Mouse (Mus musculus): ENCODE data around the gene Mmp14.

Mmp14 gene

DNA sequence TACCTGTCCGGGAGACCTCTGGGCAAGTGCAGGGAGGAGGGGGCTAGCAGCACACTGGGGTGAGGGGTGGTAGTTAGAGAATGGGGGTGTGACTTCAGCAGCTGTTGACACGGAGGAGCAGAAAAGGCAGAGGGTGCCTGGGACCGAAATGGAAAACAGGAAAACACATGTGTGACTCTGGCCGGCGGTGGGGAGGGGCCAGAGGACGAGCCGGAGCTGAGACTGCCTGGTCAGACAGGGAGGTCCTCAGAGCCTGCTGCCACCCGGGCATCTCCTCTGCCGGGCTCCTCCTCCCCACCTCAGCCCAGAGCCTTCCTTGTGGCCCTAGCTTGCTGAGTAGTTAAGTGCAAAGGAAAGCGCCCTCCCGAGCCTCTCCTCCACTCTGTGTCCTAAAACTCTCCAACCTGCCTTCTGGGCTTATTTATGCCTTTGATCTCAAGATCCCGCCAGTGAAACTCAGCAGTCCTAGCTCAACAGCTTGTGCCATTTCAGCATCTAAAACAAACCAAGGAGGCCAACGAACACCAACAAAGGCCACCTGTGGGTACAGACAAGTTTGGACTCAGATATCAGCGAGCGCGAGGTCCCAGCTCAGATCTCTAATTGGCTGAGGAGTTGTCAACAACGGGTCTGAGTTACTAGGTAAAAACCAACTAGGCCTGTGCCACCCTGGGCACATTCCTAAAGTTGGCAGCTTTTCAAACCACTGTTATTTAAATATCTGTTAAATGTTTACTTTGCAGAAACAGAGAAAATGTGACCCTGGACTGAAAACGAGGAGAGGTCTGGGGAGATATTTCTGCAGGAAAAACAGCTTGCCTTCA lies 17.3 kb upstream of the Mmp14 start:
- WGBS = 42% methylated on average over 18 of the region's 18 CpGs

DNA sequence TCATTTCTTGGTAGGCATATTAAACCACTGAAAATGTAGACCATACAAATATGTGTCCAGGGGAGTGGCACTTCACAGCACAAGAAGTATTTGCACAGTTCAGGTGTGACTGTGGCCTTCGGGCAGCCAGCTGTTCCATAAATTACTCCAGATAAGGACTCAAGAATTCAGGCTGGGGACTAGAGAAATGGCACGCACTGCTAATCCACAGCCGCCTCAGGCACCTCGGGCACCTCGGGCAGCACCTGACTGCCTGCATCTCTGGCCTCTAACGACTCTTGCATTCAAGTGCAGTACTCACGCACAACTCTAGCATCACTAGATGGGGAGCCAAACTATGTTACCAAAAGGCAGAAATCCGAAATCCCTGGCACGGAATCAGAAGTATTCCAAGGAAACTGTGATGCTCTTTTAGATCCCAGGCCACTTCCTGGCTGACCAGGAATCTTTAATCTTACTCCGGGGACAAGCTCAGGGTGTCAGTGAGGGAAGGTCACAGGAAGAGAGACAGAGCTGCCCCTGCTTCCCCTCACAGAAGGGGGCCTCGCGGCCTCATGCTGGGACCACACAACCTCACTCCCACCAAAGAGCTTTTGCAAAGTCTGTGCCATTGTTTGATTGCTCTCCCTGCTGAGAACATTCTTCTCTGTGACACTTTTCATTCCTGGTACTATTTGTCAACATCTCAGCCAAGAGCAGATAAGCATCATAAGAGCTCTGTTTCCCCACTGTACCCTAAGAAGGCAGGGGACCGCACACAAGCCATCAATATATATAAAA lies 16.0 kb upstream of the Mmp14 start:
- WGBS = 53% methylated on average over 13 of the region's 13 CpGs

DNA sequence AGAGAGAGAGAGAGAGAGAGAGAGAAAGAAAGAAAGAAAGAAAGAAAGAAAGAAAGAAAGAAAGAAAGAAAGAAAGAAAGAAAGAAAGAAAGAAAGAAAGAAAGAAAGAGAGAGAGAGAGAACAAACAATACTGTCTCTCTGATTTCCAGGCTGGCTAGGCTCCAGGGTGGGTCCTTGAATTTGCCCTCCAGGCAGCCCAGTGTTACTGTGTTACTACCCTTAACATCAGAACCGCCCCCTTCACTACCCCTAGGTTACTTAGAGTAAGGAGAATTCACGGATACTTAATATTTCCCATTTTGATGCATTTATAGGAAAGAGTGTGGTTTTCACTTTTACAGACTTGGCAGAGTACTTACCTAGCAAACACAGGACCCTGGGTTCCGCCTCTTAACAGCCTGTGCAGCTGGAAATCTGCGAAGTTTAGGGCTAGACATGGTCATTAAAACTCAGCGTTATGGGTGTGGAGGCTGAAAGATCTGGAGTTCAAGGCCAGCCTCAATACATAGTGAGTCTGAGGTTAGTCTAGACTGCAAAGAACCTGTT lies 15.1 kb upstream of the Mmp14 start:
- 80% methylated on average over 5 of the region's 5 CpGs for WGBS

DNA sequence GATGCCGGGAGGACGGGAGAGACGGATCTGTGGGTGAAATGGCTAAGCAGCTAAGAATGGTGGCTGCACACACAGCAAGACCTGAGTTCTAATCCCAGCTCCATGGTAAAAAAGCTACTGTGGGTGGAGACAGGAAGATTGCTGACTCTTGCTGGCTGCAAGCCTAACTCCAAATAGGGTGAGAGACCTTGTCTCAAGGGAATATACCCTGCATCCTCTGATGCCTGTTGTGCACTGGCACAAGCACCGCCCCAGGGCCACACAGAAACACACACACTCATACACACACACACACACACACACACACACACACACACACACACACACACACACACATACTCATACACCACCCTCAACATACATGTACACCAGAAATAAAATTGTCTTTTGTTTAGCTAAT lies 14.6 kb upstream of the Mmp14 start:
- 86% methylated on average over 4 of the region's 4 CpGs for whole genome bisulfite sequencing

DNA sequence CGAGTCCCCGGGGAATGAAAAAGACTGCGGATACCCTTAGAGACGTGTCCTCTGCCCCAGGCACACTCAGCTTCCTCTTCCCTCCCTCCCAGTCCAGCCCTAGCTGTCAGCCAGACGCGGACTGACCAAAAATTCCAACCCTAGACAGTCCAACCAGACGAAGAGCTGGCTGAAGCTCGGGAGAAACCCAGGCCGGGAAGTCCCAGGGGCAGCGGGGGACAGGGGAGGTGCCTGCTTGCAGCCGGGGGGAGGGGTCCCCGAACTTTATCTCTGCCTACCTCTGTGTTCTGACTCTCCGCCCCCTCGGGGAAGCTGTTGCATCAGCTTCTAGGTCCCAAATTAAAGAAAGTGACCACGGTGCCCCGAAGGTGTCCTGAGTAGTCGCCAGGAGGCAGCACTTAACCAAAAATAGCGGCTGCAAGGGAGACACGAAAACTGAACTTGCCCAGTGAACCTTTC lies 13.8 kb upstream of the Mmp14 start, which contains the start of gene Slc7a7:
Gene Slc7a7, minus strand, starts transcription at position 158 of the 459 bp plus-strand sequence.
- 21% methylated on average over 19 of the region's 19 CpGs for WGBS

DNA sequence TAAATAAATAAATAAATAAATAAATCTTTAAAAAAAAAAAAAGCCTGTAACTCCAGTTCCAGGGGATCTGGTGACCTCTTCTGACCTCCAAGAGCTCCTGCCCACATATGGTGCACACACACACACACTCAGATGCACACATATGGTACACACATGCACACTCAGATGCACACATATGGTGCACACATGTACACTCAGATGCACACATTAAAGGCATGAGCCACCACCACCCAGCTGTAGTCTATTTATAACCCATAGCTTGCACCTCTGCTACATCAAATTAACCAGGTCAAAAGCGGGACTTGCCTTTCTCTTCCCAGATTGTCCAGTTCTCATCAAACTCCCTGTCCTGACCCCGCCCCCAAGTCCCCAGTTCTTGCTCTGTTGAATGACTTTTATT lies 10.4 kb upstream of the Mmp14 start:
- WGBS = 82% methylated on average over 2 of the region's 2 CpGs

DNA sequence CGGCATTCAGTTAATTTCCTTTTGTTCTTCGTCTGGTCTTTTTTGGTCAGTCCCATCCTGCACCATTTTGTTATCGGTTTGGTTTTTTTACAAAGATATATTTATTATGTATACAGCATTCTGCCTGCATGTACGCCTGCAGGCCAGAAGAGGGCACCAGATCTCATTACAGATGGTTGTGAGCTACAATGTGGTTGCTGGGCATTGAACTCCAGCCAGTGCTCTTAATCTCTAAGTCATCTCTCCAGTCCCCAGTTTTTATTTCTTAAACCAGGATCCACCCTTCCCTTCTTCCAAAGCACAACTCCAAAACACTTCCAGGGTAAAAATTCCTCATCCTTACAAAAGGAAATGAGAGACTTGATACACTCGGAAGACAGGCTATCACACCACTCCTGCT lies 8.0 kb upstream of the Mmp14 start:
- WGBS = 57% methylated on average over 5 of the region's 5 CpGs

DNA sequence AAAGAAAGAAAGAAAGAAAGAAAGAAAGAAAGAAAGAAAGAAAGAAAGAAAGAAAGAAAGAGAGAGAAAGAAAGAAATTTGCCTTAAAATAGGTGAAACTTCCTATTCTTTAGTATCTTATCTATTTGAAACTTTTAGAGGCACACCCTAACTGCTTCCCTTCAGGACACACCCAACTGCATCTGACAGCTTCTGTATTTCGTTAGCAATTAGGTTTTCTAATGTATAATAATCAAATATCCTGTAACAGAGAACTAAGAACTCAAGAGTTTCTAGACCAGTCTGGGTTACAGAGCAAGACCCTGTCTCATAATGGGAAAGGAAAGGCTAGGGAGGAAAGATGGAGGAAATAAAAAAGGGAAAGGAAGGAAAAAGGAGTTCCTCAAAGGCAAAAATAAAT lies 6.8 kb upstream of the Mmp14 start:
- WGBS = 82% methylated on average over 1 of the region's 1 CpGs

DNA sequence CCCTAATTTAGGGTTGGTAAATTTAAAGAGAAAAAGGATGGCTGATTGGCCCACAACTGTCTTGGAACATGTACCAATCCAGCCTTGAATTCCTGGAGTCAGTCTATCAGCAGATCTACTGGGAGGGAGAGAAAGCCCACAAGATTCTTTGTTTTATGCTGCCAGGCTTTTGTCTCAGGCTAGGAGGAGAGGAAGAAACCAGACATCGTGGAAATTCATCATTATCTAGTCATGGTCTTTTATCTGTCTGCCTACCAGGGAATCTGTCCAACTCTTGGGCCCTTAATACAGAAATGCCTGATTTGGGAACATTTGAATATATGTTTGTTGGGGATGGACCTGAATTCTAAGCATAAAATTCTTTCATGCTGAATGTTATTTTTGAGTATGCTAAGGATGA lies 5.9 kb upstream of the Mmp14 start:
- 86% methylated on average over 1 of the region's 1 CpGs for WGBS

DNA sequence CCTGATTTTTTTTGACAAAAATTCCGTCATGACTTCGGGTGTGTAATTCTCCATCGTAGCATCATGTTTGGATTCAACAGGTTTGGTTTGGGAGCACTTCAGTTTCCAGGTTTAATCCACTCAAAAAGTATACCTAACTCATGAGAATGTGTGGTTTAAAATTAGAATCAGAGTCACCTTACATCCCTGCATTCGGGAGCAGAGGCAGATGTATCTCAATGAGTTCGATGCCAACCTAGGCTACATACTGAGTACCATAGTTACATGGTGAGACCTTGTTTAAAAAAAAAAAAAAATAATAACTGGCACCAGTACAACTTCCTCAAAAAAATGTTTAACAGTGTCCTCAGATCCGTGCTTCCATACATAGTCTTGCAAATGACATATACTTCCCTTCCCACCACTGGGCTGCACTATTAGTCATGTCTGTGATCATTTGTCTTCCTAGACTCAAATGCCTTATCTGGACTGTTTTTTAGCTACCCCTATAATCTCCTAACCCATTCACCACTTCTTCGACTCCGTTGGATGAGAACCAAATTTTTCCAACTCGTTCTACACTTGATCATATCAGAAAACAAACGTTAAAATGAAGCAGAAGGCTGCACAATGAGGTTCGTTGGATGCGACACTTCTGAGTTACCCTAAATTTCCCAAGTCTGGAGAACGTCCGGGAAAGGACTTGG lies 5.3 kb upstream of the Mmp14 start:
- 29% methylated on average over 14 of the region's 14 CpGs for WGBS

DNA sequence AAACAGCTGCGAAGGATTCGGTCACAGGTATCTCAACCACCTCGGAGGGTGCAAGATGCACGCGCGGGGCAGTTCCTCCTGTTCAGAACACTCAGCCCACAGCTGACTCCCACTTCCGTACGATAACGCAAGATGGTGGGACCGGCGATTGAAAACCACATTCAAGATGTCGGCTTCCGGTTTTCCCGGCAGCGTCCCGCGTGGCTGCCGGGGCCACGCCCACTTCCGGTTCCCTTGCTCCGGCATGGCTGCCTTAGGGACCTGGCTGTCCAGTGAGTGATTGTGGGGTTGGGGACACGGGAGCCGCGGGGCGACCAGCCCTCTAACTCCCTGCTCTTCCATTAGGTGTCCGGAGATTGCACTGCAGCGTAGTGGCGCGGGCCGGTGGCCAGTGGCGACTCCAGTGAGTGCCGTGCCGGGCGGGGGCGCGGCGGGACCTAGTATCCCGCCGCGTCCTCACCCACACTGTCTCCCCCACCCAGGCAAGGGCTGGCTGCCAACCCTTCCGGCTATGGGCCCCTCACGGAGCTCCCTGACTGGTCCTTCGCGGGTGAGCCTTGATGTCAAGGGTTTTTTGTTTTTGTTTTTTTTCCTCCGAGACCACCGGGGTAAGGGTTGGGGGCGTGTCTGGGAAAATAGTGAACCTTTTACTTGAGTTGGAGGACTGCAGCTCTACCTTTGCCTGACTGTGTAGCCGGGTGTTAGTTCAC lies 4.6 kb upstream of the Mmp14 start, which contains the start of gene Mrpl52:
Gene Mrpl52, plus strand, starts transcription at position 221 of the 710 bp plus-strand sequence.
- under 1% methylated on average over 48 of the region's 48 CpGs for WGBS

DNA sequence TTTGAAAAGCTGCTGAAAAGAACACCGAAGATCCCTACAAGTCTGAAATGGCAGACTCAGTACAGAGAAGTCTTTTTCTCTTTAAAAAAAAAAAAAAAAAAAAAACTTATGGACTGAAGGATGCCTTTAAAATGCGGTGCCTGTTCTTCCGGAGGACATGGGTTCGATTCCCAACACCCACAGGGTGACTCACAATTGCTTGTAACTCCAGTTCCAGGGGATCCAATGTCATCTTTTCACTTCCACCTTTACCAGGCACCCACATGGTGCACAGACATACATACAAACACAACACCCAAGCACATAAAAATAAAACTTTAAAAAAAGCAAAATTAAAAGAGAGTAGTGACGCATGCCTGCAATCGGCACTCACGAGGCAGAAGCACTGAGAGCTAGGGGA lies 3.7 kb upstream of the Mmp14 start:
- 68% methylated on average over 7 of the region's 7 CpGs for WGBS

DNA sequence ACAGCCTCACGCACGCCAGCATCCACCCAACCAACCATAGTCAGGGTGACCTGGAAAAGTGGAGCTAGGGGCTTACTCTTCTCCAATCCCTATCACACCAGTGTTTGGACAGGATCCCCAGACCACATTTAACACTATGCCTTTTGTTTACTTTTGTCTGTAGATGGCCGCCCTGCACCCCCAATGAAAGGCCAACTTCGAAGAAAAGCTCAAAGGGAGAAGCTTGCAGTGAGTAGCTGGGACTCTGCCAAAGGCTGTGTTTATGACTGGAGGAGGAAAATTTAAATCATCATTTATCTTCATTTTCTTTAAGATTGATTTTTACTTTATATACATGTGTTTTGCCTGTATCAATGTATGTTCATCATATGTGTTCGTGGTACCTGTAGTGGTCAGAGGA lies 3.0 kb upstream of the Mmp14 start:
- WGBS = 90% methylated on average over 5 of the region's 5 CpGs

DNA sequence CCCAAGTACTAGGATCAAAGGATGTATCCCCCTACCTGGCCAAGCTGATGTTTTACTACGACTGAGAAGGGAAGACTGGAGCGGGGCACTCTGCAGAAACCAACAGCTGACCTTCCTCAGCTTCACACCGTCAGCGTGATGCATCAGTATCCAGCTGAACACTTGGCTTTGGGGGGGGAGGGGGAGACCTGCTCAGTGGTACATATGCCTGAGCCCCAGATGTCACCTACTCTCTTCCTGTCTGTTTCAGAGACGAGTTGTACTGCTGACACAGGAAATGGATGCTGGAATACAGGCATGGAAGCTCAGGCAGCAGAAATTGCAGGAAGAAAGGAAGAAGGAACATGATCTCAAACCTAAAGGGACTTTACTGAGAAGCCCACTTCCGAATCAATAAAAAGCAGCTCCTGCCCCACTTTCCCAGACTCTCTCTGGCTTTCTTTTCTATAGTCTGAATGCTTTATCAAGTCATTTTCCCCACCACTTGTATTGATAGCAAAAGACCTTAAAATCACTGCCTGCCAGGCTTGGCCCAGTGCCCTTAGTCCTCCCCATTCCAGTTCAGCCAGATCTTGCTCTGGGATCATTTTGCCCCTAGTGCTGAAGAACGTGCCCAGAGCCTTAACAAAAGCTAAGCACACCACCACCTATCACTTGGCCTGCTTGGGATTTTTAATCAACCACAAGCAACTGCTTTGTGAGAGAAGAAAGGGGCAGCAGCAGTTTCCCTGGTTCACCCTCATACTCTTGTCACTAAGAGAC lies 1.9 kb upstream of the Mmp14 start:
- WGBS = 67% methylated on average over 7 of the region's 7 CpGs

DNA sequence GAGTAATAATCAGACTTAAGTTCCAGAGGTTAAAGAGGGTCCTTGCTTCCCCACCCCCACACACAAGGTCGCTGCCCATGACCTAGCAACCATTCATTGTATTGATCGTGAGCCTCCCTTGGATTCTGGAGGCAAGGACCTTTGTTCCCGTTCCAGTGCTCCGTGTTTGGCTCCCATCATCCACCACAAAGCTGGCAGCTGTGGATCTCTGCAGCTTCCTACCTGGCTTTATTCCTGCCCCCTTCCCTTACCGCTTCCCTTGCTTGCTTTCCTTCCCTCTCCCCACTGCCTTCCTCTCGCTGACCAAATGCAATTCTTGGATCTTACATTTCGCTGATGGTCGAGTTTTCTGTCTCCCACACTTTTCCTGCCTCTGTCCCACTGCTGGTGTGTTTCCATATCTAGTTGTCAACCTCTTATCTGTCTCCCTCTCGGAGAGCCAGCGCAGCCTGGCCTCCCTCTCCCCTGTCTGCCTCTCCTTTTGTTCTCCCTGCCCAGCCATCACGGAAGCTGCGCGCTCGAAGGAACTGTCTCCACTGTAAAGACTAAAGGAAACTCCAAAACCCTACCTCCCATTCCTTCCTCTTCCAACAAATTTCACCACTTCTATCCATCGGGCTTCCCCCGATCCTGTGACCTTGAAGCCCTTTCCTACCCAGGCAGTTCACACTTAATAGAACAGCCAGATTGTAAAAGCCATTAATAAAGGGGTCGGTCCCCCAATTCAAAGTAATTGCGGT lies 836 bp upstream of the Mmp14 start:
- WGBS = 44% methylated on average over 18 of the region's 18 CpGs

DNA sequence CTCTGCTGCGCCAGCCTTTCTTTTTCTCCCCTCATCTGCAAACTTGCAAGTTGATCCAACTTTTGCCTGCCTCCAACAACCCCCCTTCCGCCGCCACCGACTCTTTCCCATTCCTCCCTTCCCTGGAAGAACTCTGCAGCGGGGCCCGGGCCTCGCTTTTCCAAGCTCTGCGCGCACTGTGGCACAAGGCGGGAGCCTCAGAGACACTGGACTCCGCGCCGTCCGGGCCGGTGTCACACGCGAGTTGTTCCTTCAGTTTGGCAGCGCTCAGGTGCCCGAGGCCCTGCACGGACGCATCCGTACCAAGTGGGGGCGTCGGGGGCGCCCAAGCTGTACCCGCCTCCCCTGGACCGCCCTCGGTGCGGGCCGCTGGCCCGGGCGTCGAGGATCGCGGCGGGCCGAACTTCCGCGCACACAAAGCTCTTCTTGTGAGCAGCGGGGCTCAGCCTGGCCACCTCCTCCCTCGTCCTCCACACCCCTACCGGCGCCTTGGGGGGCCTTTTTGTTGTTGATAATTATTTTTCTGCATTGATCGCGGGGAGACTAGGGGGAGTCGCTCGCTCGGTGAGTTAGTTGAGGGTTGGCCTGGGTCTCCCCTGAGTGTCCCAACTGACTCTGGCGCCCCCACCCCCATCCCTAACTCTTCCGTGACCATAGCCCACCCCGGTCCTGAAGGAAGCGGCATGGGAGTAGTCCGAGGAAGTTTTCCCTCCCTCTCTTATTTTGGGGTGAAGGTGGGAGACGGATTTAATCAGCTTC lies 845 bp downstream of the Mmp14 start:
- 9% methylated on average over 54 of the region's 54 CpGs for WGBS

DNA sequence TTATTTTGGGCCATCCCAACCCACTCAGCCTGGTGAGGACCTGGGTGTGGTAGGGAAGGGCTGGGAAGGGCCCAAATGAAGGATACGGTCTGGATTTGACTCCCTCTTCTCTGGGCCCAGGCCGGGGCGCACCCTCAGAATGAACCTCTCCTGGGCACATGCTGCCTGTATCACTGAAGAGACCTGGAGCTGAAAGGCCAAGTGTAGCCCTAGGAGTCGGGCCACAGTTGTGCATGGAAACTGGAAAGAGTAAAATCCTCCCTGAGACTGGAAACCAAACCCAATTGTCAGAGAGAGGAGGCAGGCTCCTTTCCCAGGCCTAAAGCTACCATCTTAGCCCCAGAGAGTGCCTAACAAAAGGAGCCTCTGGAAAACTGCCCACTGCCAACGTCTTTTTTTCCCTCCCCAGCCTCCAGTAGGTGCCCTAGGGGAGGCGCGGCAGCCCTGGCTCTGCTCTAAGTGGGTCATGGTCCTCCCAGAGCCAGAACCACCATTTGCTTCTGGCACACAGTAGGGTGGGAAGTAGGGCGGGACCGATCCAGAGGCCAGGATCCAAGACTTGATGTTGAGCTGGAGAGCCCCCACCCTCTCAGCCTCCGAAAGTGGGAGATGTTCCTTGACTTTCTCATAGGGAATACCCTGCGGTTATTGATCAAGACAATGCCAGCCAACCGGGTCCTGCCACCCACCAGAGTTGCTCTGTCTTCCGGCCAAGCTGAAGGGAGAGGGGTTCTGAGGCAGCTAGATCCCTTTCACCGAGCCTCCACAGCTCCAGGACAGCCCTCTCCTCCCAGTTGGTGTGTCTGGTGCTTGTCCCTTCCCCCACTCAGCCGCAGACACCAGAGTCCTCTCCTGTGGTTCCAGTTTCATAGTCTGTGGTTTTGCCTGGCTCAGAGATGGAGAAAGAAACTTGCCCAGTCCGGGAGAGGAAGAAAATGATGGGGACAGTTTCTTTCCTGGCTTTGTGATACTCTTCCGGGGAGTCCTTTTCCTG lies 1.7 kb downstream of the Mmp14 start:
- WGBS = 45% methylated on average over 17 of the region's 17 CpGs

Data from cerebral cortex, adult 2 months (tissue).